Mouse (Mus musculus) liver, embryonic 16.5 days (tissue): ENCODE measurements around the gene Actr5. TPM values are rescaled to one million over a fixed set of nuclear protein-coding genes. Genes with fewer than 3 reads are reported as not detected.

ENCODE experiments used
- ATAC-seq: fragments of 200-750 bp; cut with Nextera tagmentation; 2 replicates; pipeline ENCODE4 v1.8.0; 2017; ENCODE audit warnings: low read depth, mild to moderate bottlenecking, moderate number of reproducible peaks, moderate library complexity
- H3K27ac ChIP-seq: fragments of 300-500 bp; sonication (generic); 2 replicates; pipeline ENCODE4 v1.5.1; 2014; ENCODE audit warnings: mild to moderate bottlenecking, low read length
- H3K27me3 ChIP-seq: fragments of 300-500 bp; sonication (generic); 2 replicates; pipeline ENCODE4 v1.6.1; 2014; ENCODE audit warnings: low read depth, low read length, mixed read lengths; ENCODE audit not compliant: control insufficient read depth, insufficient read depth
- H3K36me3 ChIP-seq: fragments of 300-500 bp; sonication (generic); 2 replicates; pipeline ENCODE4 v1.6.1; 2014; ENCODE audit warnings: mild to moderate bottlenecking; ENCODE audit not compliant: control insufficient read depth, insufficient read depth
- H3K4me1 ChIP-seq: fragments of 300-500 bp; sonication (generic); 2 replicates; pipeline ENCODE4 v1.6.1; 2014; ENCODE audit warnings: low read depth, low read length, mixed read lengths; ENCODE audit not compliant: control insufficient read depth
- H3K4me2 ChIP-seq: fragments of 300-500 bp; sonication (generic); 2 replicates; pipeline ENCODE4 v1.6.1; 2014; ENCODE audit warnings: low read depth, low read length, mixed read lengths
- H3K4me3 ChIP-seq: fragments of 300-500 bp; sonication (generic); 2 replicates; pipeline ENCODE4 v1.5.1; 2014; ENCODE audit warnings: low read depth, mild to moderate bottlenecking, low read length
- H3K9ac ChIP-seq: fragments of 300-500 bp; sonication (generic); 2 replicates; pipeline ENCODE4 v1.6.1; 2014; ENCODE audit warnings: low read depth, low read length
- H3K9me3 ChIP-seq: fragments of 300-500 bp; sonication (generic); replicated peaks from 2 replicates; pipeline ENCODE4 v1.6.1; 2016; ENCODE audit warnings: low read length; ENCODE audit not compliant: control insufficient read depth
- WGBS: fragments of 180-500 bp; shearing (Covaris S2); extraction: QIAGEN DNeasy Blood & Tissue Kit; methylation state at CpG from one replicate; pipeline ENCODE4 v1.1.7; 2014; ENCODE audit not compliant: insufficient replicate concordance; 5-methylcytosine and 5-hydroxymethylcytosine counted together
- polyA plus RNA-seq: library from polyadenylated mRNA; unstranded; fragments of >200 nt; fragmentation: Nextera tagmentation; extraction: Ambion mirVana; gene quantifications from 2 replicates; pipeline ENCODE4 v1.2.1, GENCODE M21; 2015

The Actr5 gene
- polyA plus RNA-seq, 1 experiment from 2014 or later, result 2.3 TPM

GRCm38 (mm10) chr2:158667671-158668432 is 43.2 kb downstream of the Actr5 start:
- under 1% methylated on average over 54 of the region's 54 CpGs for WGBS
- H3K4me3 ChIP-seq, result peak overlapping the region; percentile 41
- peak; percentile 10; the same call in 1 of the 2 replicates for ATAC-seq

GRCm38 (mm10) chr2:158668433-158669010 is 43.8 kb downstream of the Actr5 start:
- Histone ChIP-seq H3K36me3 (no peaks in the 10 kb centered on the region), H3K9ac (no peak overlapping the region), H3K27me3 (peaks cover 50% of the 10 kb centered on the region)

More at GRCm38 (mm10) chr2:158667671-158668432, 43.2 kb downstream of the Actr5 start:
- Histone ChIP-seq H3K4me2 (peak overlapping the region; percentile 48), H3K9ac (no peak overlapping the region), H3K27me3 (peaks cover 50% of the 10 kb centered on the region), H3K27ac (no peak overlapping the region), H3K36me3 (no peaks in the 10 kb centered on the region), H3K9me3 (no peaks in the 10 kb centered on the region), H3K4me1 (no peaks in the 10 kb centered on the region; the same call in 1 of the 2 replicates)

GRCm38 (mm10) chr2:158669199-158670195 is 44.8 kb downstream of the Actr5 start:
- Histone ChIP-seq H3K9me3 (no peaks in the 10 kb centered on the region), H3K4me2 (no peak overlapping the region), H3K9ac (no peak overlapping the region), H3K4me3 (no peak overlapping the region), H3K36me3 (no peaks in the 10 kb centered on the region), H3K4me1 (no peaks in the 10 kb centered on the region; the same call in 1 of the 2 replicates), H3K27ac (no peak overlapping the region), H3K27me3 (peaks cover 50% of the 10 kb centered on the region)
- 25% methylated on average over 13 of the region's 13 CpGs for WGBS
- no peak for ATAC-seq

More at GRCm38 (mm10) chr2:158668433-158669010, 43.8 kb downstream of the Actr5 start:
- H3K4me2 ChIP-seq, result peak overlapping the region; percentile 48
- H3K4me1 ChIP-seq, result no peaks in the 10 kb centered on the region; the same call in 1 of the 2 replicates
- no peak overlapping the region for H3K27ac ChIP-seq
- whole genome bisulfite sequencing, result 11% methylated on average over 23 of the region's 23 CpGs
- no peaks in the 10 kb centered on the region for H3K9me3 ChIP-seq
- no peak for ATAC-seq
- peak overlapping the region; percentile 41 for H3K4me3 ChIP-seq

GRCm38 (mm10) chr2:158670571-158670970 is 45.9 kb downstream of the Actr5 start:
- H3K9ac ChIP-seq, result no peak overlapping the region
- peaks cover 44% of the 10 kb centered on the region for H3K27me3 ChIP-seq
- H3K4me3 ChIP-seq, result no peak overlapping the region
- no peak for ATAC-seq
- H3K36me3 ChIP-seq, result no peaks in the 10 kb centered on the region
- H3K4me1 ChIP-seq, result no peaks in the 10 kb centered on the region; the same call in 1 of the 2 replicates
- H3K27ac ChIP-seq, result no peak overlapping the region
- H3K4me2 ChIP-seq, result no peak overlapping the region
- WGBS, result 50% methylated on average over 10 of the region's 10 CpGs
- H3K9me3 ChIP-seq, result no peaks in the 10 kb centered on the region

DNA sequence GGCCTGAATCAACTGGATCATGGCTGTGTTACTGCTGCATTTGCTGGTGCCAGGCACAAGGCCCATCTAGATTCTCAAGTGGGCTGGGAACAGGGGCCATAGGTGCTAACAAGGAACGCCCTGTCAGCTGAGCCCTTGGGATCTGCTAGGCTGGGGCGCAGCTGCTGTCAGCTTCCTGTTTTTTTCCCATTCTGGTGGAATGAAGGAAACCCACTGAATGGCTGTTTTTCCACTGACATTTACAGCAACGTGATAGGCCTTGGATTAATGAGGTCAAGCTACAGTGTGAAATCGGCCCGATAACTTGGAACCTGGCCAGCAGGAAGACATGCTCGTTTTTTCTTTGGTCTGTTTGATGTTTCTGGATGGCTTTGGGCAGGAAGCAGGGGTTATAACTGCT is 48.1 kb downstream of the Actr5 start:
- no peak overlapping the region for H3K9ac ChIP-seq
- no peak overlapping the region for H3K27ac ChIP-seq
- H3K27me3 ChIP-seq, result peaks cover 22% of the 10 kb centered on the region
- 0 out of 2 replicates have a peak, but pooled peaks have one; percentile 45 for ATAC-seq
- no peak overlapping the region for H3K4me2 ChIP-seq
- H3K36me3 ChIP-seq, result no peaks in the 10 kb centered on the region
- H3K4me1 ChIP-seq, result no peaks in the 10 kb centered on the region
- 28% methylated on average over 6 of the region's 6 CpGs for WGBS
- no peaks in the 10 kb centered on the region for H3K9me3 ChIP-seq
- H3K4me3 ChIP-seq, result no peak overlapping the region

- Histone ChIP-seq H3K4me1 (no peaks in the 10 kb centered on the region), H3K4me3 (no peak overlapping the region), H3K9me3 (no peaks in the 10 kb centered on the region), H3K4me2 (no peak overlapping the region), H3K27me3 (peaks cover 15% of the 10 kb centered on the region), H3K36me3 (no peaks in the 10 kb centered on the region), H3K9ac (no peak overlapping the region), H3K27ac (no peak overlapping the region)
- WGBS, result 66% methylated on average over 4 of the region's 4 CpGs
- 0 out of 2 replicates have a peak, but pooled peaks have one; percentile 43 for ATAC-seq
Measured at GRCm38 (mm10) chr2:158673493-158673892, 48.8 kb downstream of the Actr5 start.

DNA sequence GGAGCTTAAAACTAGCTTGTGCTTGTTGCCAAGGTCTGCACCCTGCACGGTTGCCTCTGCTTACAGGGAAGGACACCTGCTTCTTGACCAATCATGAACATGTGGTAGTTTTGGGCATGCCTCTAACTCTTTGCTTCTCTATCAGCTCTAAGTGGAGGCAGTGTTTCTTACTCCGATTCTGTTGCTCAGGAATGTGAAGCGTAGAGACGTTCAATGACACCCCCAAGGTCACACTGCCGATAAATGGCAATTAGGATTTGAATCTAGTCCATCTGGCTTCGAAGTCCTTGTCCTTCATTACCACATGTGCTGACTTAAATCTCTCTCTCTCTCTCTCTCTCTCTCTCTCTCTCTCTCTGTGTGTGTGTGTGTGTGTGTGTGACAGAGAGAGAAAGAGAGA is 49.4 kb downstream of the Actr5 start:
- no peak for ATAC-seq
- peaks cover 9% of the 10 kb centered on the region for H3K27me3 ChIP-seq
- H3K36me3 ChIP-seq, result no peaks in the 10 kb centered on the region
- no peak overlapping the region for H3K9ac ChIP-seq
- H3K9me3 ChIP-seq, result no peaks in the 10 kb centered on the region
- 60% methylated on average over 6 of the region's 6 CpGs for WGBS
- no peak overlapping the region for H3K27ac ChIP-seq
- no peaks in the 10 kb centered on the region for H3K4me1 ChIP-seq
- no peak overlapping the region for H3K4me2 ChIP-seq
- H3K4me3 ChIP-seq, result no peak overlapping the region

- peaks cover 3% of the 10 kb centered on the region; the same call in 1 of the 2 replicates for H3K27me3 ChIP-seq
- no peak overlapping the region for H3K4me3 ChIP-seq
- no peaks in the 10 kb centered on the region for H3K9me3 ChIP-seq
- no peaks in the 10 kb centered on the region for H3K4me1 ChIP-seq
- 65% methylated on average over 7 of the region's 7 CpGs for WGBS
- H3K27ac ChIP-seq, result no peak overlapping the region
- ATAC-seq, result no peak
- no peaks in the 10 kb centered on the region for H3K36me3 ChIP-seq
- no peak overlapping the region for H3K9ac ChIP-seq
- H3K4me2 ChIP-seq, result no peak overlapping the region
Measured at GRCm38 (mm10) chr2:158674759-158675158, 50.1 kb downstream of the Actr5 start.
